Mouse (Mus musculus) midbrain, embryonic 11.5 days (tissue): Measurements from ENCODE around the gene Slc9a9. TPM values are rescaled to one million over a fixed set of nuclear protein-coding genes. Genes with fewer than 3 reads are reported as not detected.
A peak's percentile ranks its signal among the peaks of the same experiment; 100 is the strongest.
"Not testable (repeated sequence)": the region's sequence is repeated elsewhere in the genome, so short reads cannot be mapped to it uniquely, and the experiment has no call there.

ENCODE experiments used
- ATAC-seq: fragments of 200-750 bp; cut with Nextera tagmentation; 2 replicates; pipeline ENCODE4 v1.8.0; 2017; ENCODE audit warnings: moderate TSS enrichment, moderate library complexity; ENCODE audit not compliant: low FRiP score
- DNase-seq: peaks from one replicate; pipeline ENCODE4 v3.0.0; 2015; ENCODE audit warnings: low spot score; ENCODE audit errors: missing footprints
- H3K27ac ChIP-seq: fragments of 300-500 bp; sonication (generic); 2 replicates; pipeline ENCODE4 v1.5.1; 2014; ENCODE audit warnings: low read depth, low read length
- H3K27me3 ChIP-seq: fragments of 300-500 bp; sonication (generic); 2 replicates; pipeline ENCODE4 v1.6.1; 2014; ENCODE audit warnings: mild to moderate bottlenecking, low read length, moderate library complexity, mixed read lengths; ENCODE audit not compliant: control insufficient read depth, insufficient read depth
- H3K36me3 ChIP-seq: fragments of 300-500 bp; sonication (generic); 2 replicates; pipeline ENCODE4 v1.6.1; 2014; ENCODE audit warnings: mild to moderate bottlenecking, low read length, moderate library complexity, mixed read lengths; ENCODE audit not compliant: control insufficient read depth, insufficient read depth
- H3K4me1 ChIP-seq: fragments of 300-500 bp; sonication (generic); 2 replicates; pipeline ENCODE4 v1.6.1; 2014; ENCODE audit warnings: low read length; ENCODE audit not compliant: control insufficient read depth, insufficient read depth
- H3K4me2 ChIP-seq: fragments of 300-500 bp; sonication (generic); 2 replicates; pipeline ENCODE4 v1.6.1; 2014; ENCODE audit warnings: mild to moderate bottlenecking, moderate library complexity
- H3K4me3 ChIP-seq: fragments of 300-500 bp; sonication (generic); 2 replicates; pipeline ENCODE4 v1.5.1; 2014; ENCODE audit warnings: low read depth, low read length
- H3K9ac ChIP-seq: fragments of 300-500 bp; sonication (generic); 2 replicates; pipeline ENCODE4 v1.6.1; 2014; ENCODE audit warnings: low read length
- H3K9me3 ChIP-seq: fragments of 300-500 bp; sonication (generic); 2 replicates; pipeline ENCODE4 v1.6.1; 2016; ENCODE audit warnings: low read length; ENCODE audit not compliant: control insufficient read depth
- WGBS: fragments of 180-500 bp; shearing (Covaris S2); extraction: QIAGEN DNeasy Blood & Tissue Kit; methylation state at CpG from one replicate; pipeline ENCODE4 v1.1.7; 2014; 5-methylcytosine and 5-hydroxymethylcytosine counted together
- polyA plus RNA-seq: library from polyadenylated mRNA; unstranded; fragments of >200 nt; fragmentation: Nextera tagmentation; extraction: Ambion mirVana; gene quantifications from 2 replicates; pipeline ENCODE4 v1.2.1, GENCODE M21; 2014

The Slc9a9 gene
- polyA plus RNA-seq, result 3.3 TPM in 2 replicates

DNA sequence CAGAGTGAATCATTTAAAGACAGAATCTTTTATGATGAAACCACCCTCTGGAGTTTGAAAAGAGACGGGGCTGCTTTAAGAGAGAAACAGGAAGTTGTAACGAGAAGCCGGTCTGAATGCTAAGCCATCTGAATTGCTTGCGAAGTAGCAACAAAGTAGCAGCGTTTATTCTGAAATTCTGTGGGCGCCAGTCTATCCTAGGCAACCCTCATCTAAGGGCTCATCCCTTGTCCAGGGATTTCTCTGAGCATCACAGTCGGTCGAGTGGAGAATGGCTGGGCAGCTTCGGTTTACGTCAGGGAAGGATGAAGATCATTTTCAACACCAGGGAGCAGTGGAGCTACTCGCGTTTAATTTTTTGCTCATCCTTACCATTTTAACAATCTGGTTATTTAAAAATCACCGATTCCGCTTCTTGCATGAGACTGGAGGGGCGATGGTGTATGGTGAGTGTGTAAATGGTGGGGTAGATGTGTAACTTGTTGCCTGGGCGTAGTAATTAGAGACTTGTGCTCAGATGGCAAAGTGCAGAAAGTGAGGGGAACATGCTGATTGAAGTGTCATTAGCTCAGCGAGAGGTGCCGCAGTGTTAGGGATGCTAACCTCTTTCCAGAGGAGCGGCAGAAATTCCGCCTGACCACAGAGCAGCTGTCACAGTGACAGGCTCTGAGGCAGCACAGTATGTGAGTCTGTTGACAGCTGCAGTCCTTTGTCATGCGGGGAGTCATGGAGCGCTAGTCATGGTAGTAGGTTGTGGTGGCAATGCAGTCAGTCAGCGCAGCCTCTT lies at the start of gene Slc9a9:
Gene Slc9a9, plus strand, starts transcription at position 119 of the 787 bp plus-strand sequence.
- peak within 1 kb of the TSS; percentile 75 for H3K4me2 ChIP-seq
- 3% methylated on average over 23 of the region's 23 CpGs for WGBS
- H3K4me3 ChIP-seq, result peak within 1 kb of the TSS; percentile 41
- H3K27me3 ChIP-seq, result no peaks in the 10 kb centered on the region
- H3K27ac ChIP-seq, result no peak within 1 kb of the TSS
- no peaks in the 10 kb centered on the region for H3K36me3 ChIP-seq
- peak; percentile 95 for ATAC-seq
- H3K9ac ChIP-seq, result peak within 1 kb of the TSS; percentile 58
- peak; percentile 91 for DNase-seq
- peaks cover 2% of the 10 kb centered on the region; the same call in 1 of the 2 replicates for H3K4me1 ChIP-seq
- no peaks in the 10 kb centered on the region for H3K9me3 ChIP-seq

DNA sequence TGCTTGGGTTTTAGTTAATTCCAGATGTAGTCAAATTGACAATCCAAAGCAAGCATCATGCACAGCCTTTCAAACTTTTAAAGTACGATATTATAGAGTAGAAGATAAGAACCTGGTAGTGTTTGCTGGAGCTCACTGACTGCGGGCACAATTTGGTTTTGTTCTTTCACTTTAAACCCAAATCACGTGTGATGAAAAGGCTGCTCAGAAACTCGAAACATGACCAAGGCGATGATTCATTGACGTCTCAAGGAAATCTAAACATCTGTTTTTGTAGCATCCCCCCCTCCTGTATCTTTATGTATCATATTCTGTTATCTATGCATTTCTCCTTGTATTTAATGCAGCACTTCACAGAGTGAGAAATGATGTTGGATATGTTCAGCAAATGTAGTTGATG lies 49.4 kb upstream of the Slc9a9 start:
- no peak overlapping the region for H3K4me3 ChIP-seq
- H3K4me2 ChIP-seq, result no peak overlapping the region
- H3K27me3 ChIP-seq, result no peaks in the 10 kb centered on the region
- DNase-seq, result peak; percentile 10
- 92% methylated on average over 6 of the region's 6 CpGs for WGBS
- H3K9me3 ChIP-seq, result no peaks in the 10 kb centered on the region
- H3K4me1 ChIP-seq, result no peaks in the 10 kb centered on the region
- no peak for ATAC-seq
- no peaks in the 10 kb centered on the region for H3K36me3 ChIP-seq
- H3K27ac ChIP-seq, result no peak overlapping the region
- H3K9ac ChIP-seq, result no peak overlapping the region

DNA sequence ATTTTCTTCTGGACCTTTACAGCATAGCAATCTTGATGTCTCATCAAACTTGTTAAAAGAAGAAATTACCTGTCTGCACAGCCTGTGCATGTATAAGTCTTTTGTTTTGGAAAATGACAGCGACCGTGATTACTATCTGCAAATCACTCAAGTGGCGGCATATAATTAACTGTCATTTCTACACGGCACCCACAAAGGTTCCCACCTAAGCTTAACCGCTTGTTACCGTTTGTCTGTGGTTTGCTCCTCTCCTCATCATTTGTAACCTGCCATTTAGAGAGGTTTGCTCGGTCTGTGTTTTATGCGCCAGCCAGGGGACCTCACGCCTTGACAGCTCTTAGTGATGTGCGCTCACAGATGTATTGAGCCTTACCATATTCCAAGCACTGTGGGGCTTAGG lies 48.9 kb upstream of the Slc9a9 start:
- DNase-seq, result no peak
- Histone ChIP-seq H3K9me3 (no peaks in the 10 kb centered on the region), H3K27ac (no peak overlapping the region), H3K4me2 (no peak overlapping the region), H3K4me1 (no peaks in the 10 kb centered on the region), H3K27me3 (no peaks in the 10 kb centered on the region), H3K4me3 (no peak overlapping the region), H3K9ac (no peak overlapping the region), H3K36me3 (no peaks in the 10 kb centered on the region)
- no peak for ATAC-seq
- 91% methylated on average over 10 of the region's 10 CpGs for WGBS

DNA sequence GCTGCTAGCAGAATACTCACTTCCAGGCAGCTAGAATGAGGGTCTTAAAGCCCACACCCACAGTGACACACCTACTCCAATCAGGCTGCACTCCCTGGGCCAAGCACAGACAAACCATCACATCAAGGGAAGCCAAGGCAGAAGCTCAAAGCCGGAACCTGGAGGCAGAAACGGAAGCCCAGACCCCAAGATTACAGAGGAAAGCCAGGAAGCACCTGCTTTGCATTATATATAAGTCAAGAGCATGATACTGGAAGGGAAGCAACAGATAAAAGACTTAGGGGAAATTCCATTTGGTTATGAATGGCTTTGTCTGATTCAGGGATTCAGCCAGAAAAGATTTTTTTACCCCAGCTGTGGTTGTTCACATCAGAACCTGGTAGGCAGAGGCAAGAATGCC lies 47.8 kb upstream of the Slc9a9 start:
- no peaks in the 10 kb centered on the region for H3K4me1 ChIP-seq
- ATAC-seq (no peak), DNase-seq (no peak)
- no peak overlapping the region for H3K4me2 ChIP-seq
- H3K36me3 ChIP-seq, result no peaks in the 10 kb centered on the region
- H3K27ac ChIP-seq, result no peak overlapping the region
- no peaks in the 10 kb centered on the region for H3K9me3 ChIP-seq
- 66% methylated on average over 2 of the region's 2 CpGs for WGBS
- no peak overlapping the region for H3K4me3 ChIP-seq
- H3K9ac ChIP-seq, result no peak overlapping the region
- no peaks in the 10 kb centered on the region for H3K27me3 ChIP-seq

DNA sequence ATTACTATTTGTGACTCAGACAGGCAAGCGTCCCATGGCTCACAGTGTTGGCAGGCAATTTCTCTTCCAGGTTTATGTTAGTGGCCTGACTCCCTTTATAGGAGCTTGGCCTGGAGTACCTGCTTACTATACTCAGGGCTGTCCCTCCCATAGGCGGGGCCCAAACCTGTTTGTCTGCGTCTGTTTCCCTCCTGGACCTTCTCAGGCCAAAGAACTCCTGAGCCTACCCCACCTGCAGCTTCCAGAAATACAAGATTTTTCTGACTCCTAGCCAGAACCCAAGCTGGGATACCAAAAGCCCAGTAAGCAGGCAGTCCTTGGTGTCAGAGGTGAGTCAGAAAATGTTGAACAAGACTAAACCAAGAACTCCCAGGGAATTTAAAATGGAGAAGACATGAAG lies 43.0 kb upstream of the Slc9a9 start:
- no peak for ATAC-seq
- Histone ChIP-seq H3K27ac (no peak overlapping the region), H3K4me1 (no peaks in the 10 kb centered on the region)

DNA sequence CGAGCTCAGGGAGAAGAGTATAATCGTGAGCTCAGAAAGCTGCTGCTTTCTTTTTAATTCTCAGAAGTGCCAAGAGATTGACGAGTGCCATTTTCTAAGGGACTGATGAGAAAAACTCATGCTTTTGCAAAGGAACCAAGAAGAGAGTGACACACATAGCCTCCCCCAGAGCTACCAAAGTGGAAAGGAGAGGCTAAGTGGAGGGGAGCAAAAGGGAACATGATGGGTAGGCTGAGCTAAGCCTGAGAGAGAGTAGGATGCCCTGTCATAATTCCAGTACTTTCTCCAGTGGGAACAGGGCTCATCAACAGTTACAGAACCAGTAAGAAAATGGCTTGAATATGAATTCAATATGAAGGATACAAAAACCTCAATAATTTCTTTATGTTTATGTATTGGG lies 40.8 kb upstream of the Slc9a9 start:
- H3K27ac ChIP-seq, result no peak overlapping the region
- no peaks in the 10 kb centered on the region for H3K36me3 ChIP-seq
- WGBS, result 79% methylated on average over 3 of the region's 3 CpGs
- H3K9ac ChIP-seq, result no peak overlapping the region
- no peak for DNase-seq
- H3K9me3 ChIP-seq, result no peaks in the 10 kb centered on the region
- H3K27me3 ChIP-seq, result no peaks in the 10 kb centered on the region
- H3K4me3 ChIP-seq, result no peak overlapping the region
- no peak overlapping the region for H3K4me2 ChIP-seq
- no peaks in the 10 kb centered on the region for H3K4me1 ChIP-seq
- no peak for ATAC-seq

More for the DNA sequence above, 43.0 kb upstream of the Slc9a9 start:
- 90% methylated on average over 3 of the region's 3 CpGs for WGBS
- no peak overlapping the region for H3K4me2 ChIP-seq
- H3K27me3 ChIP-seq, result no peaks in the 10 kb centered on the region
- DNase-seq, result peak; percentile 77
- no peaks in the 10 kb centered on the region for H3K36me3 ChIP-seq
- no peak overlapping the region for H3K4me3 ChIP-seq
- H3K9me3 ChIP-seq, result no peaks in the 10 kb centered on the region
- no peak overlapping the region for H3K9ac ChIP-seq

DNA sequence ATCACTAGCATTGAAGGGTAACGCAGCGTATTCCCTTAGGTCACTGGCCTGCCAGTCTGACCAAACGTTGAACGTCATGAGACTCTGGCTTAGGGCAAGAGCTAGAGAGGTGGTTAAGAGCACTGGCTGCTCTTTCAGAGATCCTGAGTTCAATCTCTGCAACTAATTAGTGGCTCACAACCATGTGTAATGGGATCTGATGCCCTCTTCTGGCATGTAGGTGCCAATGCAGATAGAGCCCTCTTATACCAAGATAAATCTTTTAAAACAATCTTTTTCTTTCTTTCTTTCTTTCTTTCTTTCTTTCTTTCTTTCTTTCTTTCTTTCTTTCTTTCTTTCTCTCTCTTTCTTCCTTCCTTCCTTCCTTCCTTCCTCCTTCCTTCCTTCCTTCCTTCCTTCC lies 35.4 kb upstream of the Slc9a9 start:
- H3K9me3 ChIP-seq, ATAC-seq, H3K4me3 ChIP-seq, H3K4me1 ChIP-seq, H3K27me3 ChIP-seq, DNase-seq, H3K4me2 ChIP-seq, H3K9ac ChIP-seq, H3K36me3 ChIP-seq, H3K27ac ChIP-seq: not testable (repeated sequence)
- 93% methylated on average over 4 of the region's 4 CpGs for WGBS

DNA sequence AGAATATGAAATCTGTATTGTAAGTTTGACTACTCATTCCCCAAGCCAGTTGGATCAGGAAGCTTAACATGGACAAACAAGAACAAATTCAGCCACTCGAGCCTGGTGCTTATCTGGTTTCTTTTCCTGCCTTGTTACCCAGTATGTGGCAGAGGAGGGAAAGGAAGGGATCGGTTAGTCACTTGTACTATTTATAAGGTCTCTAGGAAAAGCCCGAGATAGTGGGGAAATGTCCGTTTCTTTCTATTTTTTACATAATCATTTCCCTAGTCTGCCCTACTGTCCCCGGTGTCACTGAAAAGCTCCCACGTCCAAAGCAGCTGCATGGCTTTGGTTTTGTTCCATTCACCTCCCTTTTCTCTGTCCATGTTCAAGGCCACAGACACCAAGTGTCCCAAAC lies 24.1 kb upstream of the Slc9a9 start:
- no peaks in the 10 kb centered on the region for H3K9me3 ChIP-seq
- 82% methylated on average over 6 of the region's 6 CpGs for WGBS
- no peak for ATAC-seq

DNA sequence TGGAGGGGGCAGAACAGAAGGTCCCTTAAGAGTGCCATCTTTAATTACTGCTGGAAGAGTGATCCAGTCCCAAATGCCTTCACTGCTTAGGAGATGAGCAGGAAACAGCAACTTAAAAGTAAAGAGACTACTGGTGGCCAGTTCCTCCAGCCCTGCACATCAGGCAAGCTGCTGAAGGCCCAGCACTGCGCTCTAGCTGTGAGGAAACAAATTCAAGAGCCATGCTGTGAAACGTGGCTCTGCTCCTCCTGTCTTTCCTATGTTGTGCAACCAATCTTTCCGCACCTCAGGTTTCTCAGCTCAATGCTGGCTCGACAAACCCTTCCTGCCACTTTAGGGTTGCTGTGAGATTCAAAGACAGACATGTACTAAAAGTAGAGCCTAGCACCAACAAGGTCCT lies 22.3 kb upstream of the Slc9a9 start:
- Histone ChIP-seq H3K27ac (no peak overlapping the region), H3K27me3 (no peaks in the 10 kb centered on the region), H3K4me2 (no peak overlapping the region), H3K9me3 (no peaks in the 10 kb centered on the region), H3K36me3 (no peaks in the 10 kb centered on the region), H3K9ac (no peak overlapping the region), H3K4me1 (no peaks in the 10 kb centered on the region), H3K4me3 (no peak overlapping the region)
- no peak for DNase-seq
- WGBS, result 71% methylated on average over 4 of the region's 4 CpGs
- ATAC-seq, result no peak

More for the DNA sequence above, 24.1 kb upstream of the Slc9a9 start:
- Histone ChIP-seq H3K4me1 (no peaks in the 10 kb centered on the region), H3K9ac (no peak overlapping the region), H3K4me3 (no peak overlapping the region), H3K36me3 (no peaks in the 10 kb centered on the region), H3K4me2 (no peak overlapping the region), H3K27me3 (no peaks in the 10 kb centered on the region), H3K27ac (no peak overlapping the region)
- no peak for DNase-seq
